Mouse (Mus musculus): Measurements from ENCODE around the gene Slc25a45.

Gene Slc25a45

DNA sequence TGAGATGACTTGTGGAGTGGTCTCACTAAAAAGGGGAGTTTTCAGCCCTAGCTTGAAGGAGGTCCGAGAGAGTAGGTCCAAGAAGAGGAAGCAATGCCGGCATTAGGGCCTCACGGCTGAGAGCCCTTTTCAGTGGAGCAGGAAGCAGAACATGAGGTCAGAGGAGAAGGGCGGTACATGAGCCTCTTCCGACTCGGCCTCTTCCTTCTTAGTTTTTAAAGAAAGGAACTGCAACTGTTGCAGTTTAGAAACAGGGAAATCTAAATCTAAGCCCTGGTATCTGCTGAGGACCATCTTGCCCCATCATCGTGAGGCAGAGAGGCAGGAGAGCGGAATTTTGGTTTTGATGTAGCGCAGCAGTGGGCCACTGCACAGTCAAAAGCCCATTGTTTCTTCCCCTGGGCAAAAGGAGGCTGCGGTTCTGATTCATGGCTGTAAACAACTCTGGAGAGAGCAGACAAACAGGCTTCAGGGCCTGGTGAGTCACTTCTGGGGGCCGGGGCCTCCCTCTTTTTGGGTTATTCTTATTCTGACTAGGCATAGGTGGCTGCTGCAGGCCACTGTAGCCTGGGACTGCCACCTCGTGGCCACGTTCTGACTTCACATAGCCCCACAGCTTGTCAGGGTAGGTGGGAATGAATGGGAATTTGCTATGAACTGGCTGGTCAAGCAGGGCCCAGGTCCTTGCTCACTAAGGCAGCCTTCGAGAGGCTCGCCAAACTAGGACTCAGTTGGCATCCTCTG lies at the start of gene Slc25a45:
Gene Slc25a45, plus strand, starts transcription at position 191 of the 744 bp plus-strand sequence.
- DNase-seq = peak; percentile 46

GRCm38 (mm10) chr19:5828155-5828554 lies 49.5 kb upstream of the Slc25a45 start:
- no peak for DNase-seq

GRCm38 (mm10) chr19:5828905-5829304 lies 48.7 kb upstream of the Slc25a45 start:
- no peak for DNase-seq

DNA sequence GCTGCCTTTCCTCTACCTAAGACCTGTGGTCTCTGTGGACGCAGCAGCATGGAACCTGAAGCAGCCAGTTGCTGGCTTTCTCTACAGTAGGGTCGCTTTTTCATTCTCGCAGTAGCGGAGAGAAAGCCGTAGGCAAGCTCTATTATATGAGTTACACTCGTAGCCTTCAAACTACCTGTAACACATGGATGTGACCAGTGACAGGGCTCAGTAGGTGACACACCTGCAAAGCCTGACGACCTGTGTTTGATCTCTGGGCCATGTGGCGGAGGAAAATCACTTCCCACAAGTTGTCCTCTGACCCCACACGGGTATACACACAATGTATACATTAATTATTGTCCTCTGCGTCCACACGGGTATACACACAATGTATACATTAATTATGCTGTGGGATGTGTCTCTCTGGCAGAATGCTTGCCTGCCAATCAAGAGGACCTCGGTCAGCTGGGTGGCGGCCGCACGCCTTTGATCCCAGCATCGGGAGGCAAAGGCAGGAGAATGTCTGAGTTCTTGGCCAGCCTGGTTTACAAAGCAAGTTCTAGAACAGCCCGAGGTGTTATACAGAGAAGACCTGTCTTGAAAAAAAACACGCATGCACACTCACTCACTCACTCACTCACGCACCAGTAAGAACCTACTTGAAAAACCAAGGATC lies 47.5 kb upstream of the Slc25a45 start:
- DNase-seq = no peak

DNA sequence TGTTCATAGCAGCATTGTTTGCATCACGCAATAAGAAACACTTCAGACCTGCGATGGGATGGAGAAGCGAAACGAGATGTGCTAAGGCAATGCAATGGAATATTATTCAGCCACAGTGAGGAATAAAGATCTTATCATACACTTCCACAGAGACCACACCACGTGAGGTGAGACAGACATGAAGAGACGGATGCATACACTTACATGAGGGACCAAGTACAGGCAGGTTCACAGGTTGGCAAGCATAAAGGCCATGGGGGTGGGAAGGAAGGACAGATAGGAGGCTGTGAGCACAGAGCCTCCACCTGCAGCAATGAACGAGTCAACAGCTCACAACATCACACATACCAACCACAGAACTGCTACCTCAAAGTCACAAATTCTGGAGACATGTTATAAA lies 46.8 kb upstream of the Slc25a45 start:
- no peak for DNase-seq

DNA sequence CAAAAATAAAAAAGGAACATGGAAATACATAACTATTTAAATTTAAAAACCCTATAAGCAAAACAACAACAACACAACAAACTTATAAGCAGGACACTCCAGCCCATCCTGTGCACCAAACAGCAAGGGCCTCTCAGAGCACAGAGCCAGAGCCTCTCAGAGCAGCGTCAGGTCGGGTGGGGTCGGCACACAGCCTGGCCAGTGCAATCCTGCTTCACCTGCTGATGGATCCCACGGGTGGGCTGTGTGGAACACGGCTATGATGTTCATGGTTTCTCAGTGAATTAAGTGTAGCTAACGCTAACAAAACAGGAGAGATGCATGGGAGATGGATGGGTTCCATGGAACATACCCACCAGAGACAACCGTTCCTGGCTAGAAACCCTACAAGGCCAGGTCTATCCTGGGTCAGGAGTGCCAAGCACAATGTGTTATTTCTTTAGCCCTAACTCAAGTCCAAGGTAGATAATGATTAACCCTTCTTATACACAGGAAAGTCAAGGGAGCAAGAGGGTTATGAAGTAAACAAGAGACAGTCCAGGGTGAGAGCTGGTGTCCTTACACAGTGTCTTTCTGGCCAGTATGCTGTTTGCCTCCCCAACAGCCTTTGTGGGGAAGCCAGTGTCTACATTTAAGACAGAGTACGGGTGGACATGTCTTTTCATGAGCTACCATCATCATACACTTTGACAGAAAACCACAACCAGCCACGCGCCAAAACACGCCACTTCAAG lies 46.2 kb upstream of the Slc25a45 start:
- DNase-seq = peak; percentile 74

DNA sequence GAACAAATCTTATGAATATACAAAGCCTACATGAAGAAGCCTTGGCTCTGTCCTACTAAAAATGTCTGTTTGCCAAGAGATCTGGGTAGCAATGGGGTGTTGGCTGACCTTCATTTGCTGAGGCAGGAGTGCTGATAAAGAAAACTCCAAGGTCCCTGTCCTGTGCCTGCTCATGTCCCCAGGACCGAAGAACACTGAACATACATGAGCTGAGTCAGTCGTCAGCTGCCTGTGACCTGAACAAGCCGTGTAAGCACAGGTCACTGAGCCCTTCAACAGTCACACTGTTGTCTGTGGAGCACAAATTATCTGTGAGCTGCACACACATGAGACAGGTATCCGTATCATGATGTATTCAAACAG lies 45.7 kb upstream of the Slc25a45 start:
- DNase-seq = no peak

- DNase-seq = no peak
Observed at GRCm38 (mm10) chr19:5832326-5832725, 45.3 kb upstream of the Slc25a45 start.

DNA sequence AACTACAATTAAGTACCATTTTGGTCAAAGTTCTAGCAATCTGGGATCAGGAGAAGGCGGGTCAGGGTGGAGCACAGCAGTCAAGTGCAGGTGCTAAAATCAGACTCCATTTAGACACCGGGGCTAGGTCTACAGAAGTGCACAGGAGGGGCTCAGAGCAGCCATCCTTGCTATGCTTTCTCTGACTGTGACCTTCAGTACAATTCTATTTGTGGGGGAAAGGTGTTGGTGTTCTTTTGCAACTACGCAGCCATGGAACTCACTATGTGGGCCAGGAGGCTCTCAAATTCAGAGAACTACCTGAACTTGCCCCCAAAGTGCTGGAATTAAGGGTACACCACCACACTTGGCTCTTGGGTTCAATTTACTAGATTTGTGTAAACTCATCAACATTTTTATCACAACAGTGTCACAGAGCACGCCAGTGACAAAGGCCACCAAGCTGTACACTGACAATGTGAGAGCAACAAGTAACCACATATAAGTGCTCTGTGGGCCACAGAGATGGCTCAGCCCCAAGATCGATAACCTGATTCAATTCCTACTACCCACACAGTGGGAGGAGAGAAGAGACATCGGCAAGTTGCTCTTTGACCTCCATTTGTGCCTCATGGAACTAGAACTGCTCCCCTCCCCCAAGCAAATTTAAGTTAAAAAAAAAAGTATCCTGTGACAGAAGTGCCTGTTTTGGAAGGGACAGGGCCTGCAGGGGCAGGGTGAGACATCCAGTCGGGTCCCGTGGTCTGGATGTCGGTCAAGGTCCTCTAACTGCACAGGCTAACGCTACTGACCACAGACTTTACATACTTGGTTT lies 44.1 kb upstream of the Slc25a45 start:
- no peak for DNase-seq

DNA sequence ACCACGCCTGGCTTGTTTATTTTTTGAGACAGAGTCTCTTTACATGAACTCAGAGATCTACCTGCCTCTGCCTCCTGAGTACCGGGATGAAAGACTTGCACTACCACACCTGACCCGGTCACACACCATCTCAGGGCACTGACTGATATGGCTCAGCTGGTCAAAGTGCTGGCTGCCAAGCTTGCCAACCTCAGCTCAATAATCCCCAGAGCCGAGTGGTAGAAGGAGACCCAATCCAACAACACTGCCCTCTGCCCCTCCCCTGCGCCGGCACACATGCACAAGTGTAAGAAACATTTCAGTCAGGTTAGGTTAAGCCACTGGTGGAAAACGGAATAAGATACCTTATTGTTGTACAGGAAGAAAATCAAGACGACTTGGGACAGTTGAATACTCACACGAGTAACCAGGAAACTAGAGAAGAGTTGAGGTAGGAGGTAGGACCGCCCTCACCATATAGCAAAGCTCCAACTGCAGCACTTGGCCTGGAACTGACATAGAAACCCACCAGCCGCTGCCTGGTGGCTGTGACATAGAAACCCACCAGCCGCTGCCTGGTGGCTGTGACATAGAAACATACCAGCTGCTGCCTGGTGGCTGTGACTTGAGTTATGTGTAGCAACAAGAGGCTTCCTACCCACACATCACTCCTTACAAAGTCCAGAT lies 43.2 kb upstream of the Slc25a45 start:
- peak; percentile 71 for DNase-seq

DNA sequence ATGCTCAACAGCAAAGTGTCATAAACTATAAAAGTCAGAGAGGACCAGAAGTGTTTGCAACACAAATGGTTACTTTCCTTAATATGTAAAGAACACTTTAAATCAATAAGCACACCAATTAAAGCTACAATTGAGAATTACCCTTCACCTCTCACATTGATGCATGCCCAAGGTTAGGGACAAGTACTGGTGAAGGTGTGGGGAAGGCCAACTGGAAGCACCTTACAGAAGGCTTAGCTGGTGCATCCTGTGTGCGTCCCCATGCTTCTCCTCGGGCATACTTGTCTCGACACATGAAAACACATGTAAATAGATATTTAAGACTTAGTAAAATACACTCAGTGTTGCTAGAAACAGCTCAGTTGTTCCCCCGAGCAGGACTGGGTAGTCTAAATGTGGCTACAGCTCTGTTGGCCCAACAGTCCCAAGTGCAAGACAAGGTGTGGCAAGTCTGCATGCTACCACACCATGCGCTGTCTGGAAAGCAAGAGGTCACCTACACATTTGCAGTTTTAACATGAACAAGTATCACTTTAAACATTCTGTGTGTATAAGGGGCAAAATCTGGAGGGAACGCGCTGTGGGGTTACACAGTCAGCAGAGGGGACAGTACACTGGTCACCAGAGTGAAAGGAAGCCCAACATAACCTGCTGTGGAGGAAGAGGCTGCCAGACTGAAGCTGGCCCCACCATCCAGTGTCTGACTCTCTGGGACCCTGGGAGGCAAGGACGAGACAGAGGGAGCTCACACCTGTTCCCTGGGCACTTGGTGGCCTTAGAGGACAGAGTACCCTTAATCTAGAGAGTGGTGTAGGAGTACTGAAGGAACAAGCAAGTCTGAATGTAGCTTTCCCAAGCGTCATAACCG lies 42.3 kb upstream of the Slc25a45 start:
- peak; percentile 21 for DNase-seq

DNA sequence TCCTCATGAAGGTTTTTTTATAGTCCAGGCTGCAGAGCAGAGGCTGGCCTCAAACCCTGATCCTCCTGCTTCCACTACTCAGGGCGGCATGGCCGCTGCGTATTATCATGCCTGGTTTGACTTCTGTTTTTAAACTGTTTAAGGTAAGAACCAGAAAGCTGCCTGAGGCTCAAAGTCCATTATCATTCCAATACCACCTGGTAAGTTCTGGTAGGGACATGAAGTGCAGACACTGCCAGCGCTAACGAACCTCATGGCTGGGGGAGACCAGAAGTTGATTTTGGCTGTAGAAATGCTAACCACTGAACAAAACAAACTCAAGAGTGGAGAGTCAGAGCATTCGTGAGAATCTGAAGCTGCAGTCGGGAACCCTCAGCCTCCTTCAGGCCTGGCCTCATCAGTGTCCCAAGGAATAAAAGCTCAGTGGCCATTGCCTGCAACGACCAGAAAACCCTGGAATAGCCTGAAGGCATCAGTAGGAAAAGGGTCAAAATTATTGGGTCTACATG lies 41.6 kb upstream of the Slc25a45 start:
- DNase-seq = peak; percentile 57

DNA sequence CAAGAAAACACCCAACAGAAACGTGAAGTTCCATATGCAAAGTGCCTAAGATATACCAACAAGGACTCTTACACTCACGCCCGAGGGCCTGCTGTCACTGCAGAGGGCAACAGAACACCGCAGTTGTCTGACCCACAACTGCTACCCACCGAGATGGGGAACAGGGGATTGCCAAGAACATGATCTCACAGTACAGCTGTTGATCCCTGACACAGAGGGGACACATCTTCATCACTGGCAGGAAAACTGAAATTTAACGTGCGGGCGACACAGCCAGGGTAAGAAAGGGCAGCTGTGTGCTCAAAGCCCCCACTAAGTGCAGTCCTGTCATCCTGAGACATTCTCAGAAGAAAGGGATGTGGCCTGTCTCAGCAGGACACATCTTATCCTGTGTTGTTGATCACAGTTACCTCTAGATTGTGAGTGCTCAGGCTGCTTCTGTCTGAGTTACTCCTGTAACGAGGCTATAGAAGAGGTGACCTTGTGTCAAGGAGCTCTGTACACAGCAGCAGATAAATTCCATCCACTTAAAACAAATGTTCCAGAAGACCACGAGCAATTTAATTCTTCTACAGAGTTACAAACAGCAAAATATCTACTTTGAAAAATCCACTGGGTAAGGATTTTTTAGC lies 40.6 kb upstream of the Slc25a45 start:
- DNase-seq = peak; percentile 26

GRCm38 (mm10) chr19:5837606-5838005 lies 40.0 kb upstream of the Slc25a45 start:
- peak; percentile 47 for DNase-seq

- DNase-seq = peak; percentile 15
Observed at GRCm38 (mm10) chr19:5838136-5838891, 39.3 kb upstream of the Slc25a45 start.

- peak; percentile 35 for DNase-seq
Observed at GRCm38 (mm10) chr19:5838892-5839165, 38.8 kb upstream of the Slc25a45 start.

DNA sequence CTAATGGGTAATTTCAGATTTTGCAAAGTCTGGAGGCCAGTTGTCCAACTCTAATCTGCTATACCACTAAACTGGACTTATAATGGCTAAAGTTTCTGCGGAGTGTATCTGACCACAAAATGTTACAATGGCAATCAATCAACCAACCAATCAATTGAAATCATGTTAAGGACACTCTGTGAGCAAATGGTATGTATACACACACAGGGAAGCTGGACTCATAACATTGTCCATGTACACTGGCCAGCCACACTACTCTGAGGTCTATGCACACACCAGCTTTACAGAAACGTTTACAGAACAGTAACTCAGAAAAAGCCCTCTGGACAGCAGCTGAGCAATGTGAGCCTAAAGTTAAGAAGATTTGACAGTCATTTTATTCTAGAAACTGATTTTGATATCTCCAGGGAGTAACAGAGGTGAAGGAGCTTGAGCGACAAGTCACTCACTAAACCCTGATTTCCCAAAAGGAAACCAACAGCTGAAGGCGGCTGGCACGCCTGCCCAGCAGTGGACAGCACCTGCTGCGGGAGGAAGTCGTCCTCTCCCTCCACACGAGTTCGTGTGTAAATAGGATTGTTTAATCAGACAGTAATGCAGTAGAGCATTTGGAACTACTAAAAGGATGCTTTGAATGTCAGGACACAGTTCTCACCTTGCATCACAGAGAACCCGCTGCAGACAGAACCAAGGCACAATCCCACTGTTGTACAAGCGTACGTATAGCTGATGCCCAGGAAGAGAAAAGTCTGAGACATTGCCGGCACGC lies 38.1 kb upstream of the Slc25a45 start:
- peak; percentile 41 for DNase-seq

DNA sequence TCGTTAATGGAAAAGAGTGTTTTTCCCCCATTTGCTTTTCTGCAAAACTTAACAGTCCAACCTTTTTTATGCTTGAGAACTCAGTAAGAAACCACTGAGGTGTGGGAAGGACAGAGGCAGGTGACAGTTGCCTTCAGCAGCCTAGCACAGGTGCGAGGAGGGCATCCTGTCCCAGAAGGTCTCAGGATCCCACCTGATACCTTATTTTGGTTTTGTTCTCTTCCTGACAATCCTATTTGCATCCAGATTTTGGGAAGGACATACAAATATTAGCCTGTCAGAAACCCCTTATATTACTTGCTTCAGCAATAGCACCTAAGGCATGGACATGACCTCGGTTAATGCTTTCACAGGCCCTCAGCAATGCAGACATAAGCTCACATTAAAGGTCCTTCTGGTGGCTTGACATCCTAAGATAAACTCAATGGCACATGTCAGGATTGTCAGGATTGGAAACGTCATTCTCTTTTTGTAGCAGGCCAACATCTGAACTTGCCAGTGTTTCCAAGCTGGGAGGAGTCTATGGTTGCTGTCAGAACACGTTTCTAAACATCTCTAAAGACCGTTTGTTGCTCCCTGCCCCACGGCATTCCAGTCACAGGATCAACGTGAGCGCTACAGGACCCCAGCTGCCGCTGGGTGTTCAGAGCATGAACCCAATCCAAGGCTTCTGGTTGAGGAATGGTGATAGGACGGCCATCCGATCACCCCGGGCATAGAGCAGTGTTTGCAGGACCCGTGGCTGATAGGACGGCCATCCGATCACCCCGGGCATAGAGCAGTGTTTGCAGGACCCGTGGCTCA lies 37.3 kb upstream of the Slc25a45 start:
- peak; percentile 43 for DNase-seq
